Mouse (Mus musculus) forelimb bud, embryonic 11.5 days (tissue): ENCODE results near the gene Tpm4.

ENCODE experiments used
- DNase-seq: peaks from one replicate; pipeline ENCODE4 v3.0.0-alpha.2; 2012; ENCODE audit warnings: low read depth, low spot score

The Tpm4 gene

DNA sequence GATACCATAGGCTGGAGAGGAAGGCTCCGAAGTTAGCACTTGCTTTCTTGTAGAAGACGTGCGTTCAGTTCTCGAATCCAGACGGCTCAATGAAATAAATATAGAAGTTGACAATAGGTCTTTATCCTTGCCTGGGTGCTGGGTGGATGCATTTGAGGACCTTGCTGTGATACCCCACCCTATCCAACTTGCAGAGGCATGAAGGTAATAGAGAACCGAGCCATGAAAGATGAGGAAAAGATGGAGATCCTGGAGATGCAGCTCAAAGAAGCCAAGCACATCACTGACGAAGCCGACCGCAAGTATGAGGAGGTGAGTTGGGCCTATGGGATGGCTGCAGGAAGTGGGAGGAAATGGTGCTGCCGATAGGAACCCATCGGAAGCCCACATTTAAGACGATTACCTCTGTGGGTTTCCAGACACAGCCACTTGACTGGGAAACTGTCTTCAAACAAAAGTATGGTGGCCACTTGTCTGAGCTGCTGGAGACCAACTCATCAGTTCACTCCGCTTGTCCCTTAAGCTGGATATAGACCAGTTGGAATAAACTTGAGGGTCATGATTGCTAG lies 8.6 kb downstream of the Tpm4 start:
- no peak for DNase-seq

DNA sequence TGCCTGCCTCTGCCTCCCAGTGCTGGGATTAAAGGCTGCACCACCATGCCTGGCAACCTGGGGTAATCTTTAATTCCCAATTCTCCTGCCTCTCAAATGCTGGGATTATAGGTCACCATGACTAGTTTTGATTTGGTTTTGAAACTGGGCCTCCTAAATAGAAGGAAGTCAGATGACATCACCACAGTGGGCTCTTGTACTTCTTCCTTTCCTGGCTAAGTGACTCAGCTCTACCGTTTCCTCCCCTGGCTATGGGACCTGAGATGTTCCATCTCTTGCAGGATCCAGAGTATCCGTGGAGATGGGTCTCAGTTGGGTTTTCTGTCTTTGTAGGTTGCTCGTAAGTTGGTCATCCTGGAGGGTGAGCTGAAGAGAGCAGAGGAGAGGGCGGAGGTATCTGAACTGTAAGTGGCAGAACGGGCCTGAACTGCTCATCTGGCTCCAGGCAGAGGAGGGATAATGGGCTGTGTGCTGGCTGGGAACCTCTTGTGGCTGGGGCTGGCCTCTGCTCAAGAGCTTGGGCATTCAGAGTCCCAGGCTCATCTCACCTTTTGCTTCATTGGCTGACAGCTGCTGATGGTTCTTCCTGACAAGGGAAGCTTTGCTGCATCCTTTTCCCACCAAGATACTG lies 9.7 kb downstream of the Tpm4 start:
- DNase-seq = no peak

DNA sequence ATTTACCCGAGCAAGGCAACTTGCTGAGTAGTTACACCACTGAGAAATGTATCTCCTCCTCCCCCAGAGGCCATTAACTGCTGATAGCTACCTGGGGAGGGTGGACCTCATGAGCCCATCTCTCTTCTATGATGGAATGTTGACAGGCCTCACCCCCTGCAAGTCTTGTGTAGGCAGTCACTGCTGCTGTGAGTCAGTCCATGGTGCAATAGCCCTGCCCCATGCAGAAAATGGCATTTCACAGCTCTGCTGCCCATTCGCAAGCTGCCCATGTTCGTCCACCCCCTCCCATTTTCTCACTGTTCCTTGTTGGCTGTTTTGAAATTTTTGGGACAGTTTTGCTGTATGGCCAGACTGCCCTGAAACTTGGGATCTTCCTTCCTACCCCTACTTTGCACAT lies 10.7 kb downstream of the Tpm4 start:
- no peak for DNase-seq

DNA sequence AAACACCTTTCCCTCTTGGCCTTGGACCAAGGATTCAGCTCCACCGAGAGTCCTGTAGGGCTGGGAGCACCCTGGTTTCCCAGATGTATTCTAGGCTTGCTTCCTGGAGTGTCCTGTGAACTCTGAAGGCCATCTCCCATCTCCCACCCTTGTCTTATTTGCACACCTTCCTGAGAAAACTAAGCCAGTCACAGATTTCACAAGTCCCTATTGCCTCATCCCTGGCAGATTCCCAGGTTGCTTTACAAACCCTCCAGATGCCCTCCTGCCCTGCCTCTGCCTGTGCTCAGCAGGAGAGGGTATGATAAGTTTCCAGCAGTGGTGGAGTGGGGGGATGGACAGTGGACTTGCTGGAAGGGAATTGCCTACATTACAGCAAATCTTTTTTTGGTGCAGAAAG lies 11.3 kb downstream of the Tpm4 start:
- no peak for DNase-seq

DNA sequence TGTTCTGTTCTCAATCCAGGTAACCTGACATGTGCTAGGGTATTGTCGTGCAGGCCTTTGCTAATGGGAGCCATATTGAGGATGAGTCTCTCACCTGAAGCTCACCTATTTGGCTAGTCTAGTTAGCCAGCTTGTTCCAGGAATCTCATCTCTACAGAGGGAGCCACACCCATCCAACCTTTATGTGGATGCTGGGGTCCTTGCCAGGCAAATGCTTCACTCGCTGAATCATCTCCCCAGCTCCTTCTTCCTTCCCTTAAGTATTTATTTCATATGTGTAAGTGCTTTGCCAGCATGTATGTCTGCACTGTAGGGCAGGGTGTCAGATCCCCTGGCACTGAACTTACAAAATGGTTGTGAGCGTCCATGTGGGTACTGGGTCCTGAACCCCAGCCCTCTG lies 11.8 kb downstream of the Tpm4 start:
- no peak for DNase-seq

DNA sequence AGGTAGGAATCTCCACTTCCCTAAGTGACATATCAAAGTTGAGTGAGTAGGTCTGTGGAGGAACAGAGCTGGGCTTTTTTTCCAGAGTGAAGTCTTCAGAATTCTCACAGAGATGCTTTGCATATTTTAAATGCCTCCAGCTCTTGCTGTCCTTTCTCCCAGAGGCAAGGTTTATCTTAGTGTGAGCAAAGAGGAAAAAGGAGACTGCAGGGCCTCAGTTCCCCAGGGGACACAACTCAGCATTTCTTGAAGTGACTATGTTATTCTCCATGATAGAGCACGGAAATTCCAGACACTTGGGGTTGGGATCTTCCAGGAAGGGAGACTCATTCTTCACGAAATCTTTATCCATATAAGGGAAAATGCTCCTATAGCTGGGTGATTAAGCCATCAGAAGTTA lies 12.5 kb downstream of the Tpm4 start:
- DNase-seq = no peak

DNA sequence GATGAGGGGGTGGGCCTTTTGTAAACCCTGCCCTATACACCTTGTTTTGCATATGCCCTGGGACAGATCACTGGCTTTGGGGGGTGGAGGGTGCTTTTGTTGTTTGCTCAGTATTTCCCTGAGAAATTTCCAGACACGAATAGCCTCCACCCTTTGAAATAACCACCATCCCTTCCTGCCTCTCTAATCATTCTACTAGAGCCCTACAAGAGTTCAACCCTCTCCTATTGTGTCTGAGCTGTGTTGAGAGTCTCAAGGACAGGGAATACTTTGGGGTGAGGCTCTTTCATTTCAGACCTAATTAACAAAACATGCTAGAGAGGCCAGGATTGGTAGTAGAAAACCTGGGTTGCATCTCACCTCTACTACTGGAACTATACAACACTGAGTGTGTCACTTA lies 14.3 kb downstream of the Tpm4 start:
- no peak for DNase-seq

DNA sequence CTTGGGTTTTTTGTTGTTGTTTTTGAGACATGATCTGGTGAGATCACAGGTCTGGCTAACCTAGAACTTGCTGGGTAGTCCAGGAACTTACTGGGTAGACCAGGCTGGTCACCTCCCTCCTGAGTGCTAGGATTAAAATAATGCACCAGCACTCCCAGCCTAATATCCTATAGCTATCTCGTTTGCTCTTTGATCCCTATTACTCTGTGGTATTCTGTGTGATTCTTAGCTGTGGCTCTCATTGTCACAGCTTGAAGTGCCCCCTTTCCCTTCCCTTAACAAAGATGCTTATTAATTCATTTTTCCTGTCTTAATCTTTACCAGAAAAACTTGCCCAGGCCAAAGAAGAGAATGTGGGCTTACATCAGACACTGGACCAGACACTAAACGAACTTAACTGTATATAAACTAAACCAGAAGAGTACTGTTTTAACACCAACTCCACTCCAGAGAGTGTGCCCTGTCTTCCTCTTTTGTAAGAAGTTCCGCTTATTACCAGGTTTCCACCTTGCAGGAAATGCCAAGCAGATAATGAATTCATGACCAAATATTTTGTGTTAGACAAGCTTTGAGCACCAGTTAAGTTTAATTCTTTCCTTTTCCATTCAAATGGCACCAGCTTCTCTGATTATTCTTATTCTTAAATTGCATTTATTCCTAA lies 16.8 kb downstream of the Tpm4 start:
- no peak for DNase-seq

DNA sequence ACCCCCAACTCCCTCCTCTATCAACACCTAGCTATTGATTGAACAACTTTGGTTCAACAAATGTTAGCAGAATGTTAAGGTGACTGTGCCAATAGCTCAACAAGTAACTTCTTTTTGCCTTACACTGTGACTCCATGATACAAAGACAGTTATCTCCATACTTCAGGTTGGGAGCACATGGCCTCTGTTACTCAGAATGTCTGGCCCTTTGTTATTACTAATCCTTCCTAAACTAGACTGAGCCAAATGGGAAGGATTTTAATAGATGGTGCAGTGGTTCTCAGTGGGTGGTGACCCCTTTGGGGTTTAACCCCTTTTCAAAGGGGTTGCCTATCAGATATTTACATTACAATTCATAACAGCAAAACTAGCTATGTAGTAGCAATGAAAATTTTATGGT lies 18.6 kb downstream of the Tpm4 start:
- DNase-seq = no peak

DNA sequence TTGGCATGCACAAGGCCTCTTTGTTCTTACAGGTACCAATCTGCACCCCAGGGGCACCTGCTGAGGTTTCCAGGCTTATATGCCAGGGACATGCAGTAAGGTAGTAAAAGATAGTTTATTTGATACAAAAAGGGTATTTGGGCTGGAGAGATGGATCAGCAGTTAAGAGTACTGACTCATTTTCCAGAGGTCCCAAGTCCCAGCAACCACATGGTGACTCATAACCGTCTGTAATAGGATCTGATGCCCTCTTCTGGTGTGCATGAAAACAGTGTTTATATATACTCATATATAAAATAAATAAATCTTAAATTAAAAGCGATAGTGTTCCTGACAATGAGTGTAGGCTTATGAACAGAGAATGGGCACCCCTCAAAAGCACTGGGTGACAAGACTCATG lies 23.3 kb downstream of the Tpm4 start:
- no peak for DNase-seq

DNA sequence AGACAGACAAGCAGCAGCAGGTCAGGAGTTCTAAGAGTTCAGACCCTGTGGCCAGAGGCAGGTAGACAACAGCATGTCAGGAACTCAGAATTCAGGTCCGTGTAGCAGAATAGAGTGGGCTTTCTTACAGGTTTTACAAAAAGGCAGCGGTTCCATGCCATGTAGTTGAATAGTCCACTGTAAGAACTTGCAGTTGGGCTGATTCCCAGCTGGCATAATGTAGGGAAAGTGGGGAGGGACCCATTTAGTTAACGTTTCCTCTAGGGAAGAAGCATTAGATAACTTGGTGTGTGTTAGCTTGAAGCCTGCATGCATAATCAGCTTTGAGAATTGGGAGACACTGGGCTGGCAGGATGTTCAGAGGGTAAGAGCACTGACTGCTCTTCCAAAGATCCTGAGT lies 24.0 kb downstream of the Tpm4 start:
- DNase-seq = no peak

DNA sequence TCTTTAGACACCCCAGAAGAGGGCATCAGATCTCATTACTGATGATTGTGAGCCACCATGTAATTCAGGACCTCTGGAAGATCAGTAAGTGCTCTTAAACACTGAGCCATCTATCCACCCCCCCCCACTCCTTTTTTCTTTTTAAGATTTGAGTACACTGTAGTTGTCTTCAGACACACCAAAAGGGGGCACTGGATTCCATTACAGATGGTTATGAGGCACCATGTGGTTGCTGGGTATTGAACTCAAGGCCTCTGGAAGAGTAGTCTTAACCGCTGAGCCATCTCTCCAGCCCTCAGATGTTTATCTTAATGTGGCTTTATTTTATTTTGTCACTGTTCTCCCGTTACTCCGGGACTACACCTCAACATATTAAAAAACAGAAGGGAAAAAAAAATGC lies 25.2 kb downstream of the Tpm4 start:
- DNase-seq = no peak

DNA sequence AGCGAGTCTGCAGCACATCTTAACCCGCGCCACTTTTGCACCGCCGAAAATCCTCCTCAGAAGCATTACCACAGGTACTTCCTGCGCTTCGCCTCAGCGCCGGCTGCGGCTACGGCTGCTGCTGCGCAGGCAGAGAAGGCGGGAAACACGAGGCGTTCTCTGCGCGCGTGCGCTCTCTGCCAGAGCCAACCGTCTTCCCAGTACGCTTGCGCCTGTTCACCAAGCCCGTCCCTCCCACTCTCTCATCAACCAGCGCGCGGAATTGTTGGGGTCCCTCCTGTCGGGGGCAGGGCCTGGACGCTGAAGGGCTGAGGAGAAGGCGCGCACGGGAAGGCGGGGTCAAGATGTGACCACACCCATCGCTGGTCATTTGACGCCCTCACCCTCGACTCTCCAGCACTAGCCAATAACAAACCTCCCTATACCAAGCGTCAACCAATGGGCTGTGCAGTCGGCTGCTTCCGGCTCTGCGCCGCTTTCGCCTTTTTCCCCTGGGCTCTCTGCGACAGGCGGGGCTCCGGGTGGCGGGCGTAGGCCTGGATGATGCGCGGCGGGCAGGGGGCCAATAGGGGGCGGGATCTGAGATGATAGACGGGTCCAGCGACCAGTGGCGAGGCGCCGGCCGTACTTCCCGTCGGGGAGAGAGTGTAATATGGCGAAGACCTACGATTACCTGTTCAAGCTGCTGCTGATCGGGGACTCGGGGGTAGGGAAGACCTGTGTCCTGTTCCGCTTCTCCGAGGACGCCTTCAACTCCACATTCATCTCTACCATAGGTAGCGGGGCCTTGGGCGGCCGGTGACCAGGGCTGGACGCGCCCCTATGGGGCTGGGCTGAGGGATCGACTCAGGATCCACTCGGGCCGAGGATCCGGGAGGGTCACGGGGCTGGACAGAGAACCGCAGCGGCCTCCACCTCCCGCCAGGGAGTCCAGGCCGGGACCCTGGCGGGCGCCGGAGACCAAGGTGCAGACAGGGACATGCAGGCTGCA lies 26.2 kb downstream of the Tpm4 start, which contains the start of gene Rab8a:
TSS of gene Rab8a (plus strand) at position 494 of the 991 bp plus-strand sequence.
- peak; percentile 98 for DNase-seq

DNA sequence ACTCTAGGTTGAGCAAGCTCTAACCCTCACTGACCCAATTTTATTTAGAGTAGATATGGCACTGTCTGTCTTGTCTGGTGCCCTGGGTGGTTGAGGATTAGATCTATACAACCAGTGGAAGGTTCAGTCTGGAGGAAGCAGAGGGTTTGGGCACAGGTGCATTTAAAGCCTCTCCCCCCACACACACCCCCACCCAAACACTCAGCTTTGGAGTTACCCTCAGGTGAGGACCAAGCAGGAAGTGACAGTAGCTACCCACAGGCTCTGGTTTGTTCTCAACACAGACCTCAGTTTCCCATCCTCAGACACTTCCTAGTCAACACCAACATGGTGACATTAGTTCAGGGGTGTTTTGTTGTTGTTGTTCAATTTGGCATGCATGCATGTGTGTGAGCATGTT lies 28.0 kb downstream of the Tpm4 start:
- DNase-seq = no peak

DNA sequence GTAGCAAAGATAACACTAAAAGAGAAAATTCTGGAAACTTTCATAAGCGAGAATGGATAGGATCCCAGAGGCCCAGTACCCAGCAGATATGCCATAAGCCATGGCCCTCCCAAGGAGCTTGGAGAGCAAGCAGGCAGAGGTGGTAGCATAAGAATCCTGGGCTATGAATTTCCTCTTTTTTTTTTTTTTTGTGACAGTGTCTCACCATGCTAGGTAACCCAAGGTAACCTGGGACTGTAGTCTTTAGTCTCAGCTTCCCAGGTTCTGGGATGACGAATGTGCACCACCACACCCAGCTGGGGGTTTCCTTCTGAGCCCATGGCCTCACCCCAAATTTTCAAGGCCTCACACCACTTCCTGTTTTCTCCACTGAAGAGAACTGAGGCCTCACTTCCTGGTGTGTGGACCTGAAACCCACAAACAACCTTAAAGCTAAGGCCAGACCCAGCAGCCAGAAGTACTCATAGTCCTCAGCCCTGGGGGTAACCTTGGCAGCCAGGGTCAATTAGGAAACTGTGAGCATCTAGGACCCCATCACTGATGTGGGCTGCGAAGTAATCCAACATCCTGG lies 34.4 kb downstream of the Tpm4 start:
- DNase-seq = no peak

DNA sequence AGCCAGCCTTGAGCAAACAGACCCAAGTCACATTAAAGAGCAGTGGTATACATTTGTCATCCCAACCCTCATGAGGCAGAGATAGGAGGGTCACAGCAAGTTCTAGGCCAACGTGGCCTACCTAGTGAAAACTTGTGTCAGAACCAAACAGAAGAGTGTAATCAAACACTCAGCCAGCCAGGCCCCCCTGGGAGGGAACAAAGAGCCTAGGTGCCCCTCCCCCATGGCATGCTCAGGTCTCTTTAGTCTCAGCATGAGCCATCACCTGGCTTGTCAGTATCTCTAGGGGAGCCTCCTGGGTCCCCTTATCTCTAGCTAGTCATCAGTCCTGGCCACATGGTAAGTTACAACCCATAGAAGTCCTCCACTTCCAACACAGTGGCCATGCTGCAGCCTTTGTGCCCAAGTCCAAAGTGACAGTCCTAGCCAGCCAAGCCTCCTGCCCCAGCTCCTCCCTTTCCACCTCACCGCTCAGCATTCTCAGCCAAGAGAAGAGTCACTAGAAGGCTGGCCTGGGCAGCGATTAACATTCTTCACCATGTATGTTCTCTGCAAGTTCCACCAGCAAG lies 35.0 kb downstream of the Tpm4 start:
- DNase-seq = no peak

DNA sequence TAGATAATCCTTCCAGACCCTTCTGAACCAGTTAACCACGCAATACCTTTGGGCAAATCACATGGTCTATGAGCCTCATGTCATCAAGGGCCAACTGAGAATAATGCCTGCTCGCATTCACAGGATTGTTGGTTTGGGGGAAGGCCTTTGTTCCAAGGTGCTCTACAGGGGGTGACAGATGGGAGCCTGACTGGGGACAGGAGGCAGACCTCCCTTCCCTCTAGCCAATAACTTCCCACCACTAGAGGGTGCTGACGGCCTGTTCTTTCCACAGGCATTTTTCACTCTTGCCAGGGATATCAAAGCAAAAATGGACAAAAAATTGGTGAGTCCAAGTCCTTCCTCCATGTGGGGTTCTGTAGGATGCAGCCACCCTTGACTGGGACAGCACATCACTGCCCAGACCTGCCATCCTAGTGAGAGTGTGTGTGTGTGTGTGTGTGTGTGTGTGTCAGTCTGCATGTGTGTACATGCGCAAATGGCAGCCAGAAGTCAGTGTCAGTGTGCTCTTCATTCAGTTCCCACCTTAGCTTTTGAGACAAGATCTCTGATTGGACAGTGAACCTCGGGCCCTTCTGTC lies 42.7 kb downstream of the Tpm4 start:
- peak; percentile 53 for DNase-seq

DNA sequence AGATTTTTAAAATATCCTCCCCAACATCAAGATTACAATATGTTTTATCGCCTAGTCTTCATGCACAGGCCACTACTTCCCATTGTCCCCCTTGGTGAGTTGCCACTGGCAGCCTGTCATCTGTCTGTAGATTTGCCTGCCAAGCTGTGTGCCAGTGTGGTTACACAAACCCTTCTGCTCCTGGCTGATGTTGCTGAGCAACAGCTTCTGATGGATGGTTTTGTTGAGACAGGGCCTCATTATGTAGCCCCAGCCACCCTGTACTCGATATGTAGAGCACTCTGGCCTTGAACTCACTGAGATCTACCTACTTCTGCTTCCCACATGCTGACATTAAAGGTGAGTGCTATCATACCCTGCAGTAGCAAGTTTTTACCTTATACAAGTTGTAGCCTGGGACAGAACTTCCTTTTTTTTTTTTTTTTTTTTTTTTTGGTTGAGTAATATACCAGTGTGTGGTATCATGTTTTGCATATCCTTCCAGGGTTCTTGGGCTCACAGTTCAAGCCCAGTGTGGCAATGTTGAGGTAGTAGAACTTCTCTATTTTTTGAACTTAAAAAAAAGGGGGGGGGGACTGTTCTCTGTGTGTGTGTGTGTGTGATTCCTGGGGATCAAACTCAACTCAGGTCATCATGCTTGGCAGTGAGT lies 48.9 kb downstream of the Tpm4 start:
- no peak for DNase-seq

DNA sequence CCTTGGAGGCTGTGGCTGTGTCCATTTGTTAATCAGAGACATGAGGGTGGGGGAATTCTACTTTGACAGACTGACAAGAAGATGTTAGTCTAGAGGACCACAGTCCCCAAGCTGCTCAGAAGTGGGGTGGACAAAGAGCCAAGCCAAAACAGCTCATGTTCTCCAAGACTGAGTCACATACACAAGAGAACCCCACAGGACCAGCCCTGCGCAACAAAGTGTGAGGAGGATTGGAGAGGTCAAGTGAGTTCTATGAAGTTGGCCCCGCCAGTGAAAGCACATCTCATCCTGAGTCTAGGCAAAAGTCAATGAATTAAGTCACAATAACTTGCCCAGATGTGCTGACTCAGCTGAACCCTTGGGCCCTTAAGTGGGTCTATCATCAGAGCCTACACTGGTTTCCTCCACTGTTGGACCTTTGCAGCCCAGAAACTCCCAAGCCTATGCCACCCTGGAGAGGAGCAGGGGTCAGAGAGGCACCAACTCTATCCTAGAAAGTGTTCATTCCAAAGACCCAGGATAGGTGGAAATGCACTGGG lies 53.1 kb downstream of the Tpm4 start:
- DNase-seq = no peak
